Mouse (Mus musculus): Measurements from ENCODE around the gene Polr2g.

Gene Polr2g

DNA sequence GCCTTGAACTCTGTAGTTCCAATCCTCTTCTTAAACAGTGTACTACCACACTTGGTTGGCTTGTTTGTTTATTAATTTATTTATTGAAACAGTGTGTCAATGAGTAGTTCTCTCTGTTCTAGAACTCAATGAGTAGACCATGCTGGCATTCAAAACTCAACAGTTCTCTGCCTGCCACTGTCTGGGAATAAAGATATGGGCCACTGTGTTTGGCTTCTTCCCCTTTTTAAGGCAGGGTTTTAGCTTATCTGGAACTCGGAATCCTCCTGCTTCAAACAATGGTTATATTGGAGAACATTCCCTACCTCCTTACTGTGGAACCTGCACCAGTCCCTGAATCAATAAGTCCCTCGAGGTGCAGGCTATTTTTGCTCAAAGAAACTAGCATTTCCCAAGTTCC is 39.5 kb downstream of the Polr2g start:
- no peak for DNase-seq (ENCODE audit: low spot score)

- DNase-seq (ENCODE audit: low spot score): no peak
These were observed 40.8 kb downstream of the Polr2g start for GRCm38 (mm10) chr19:8757471-8757998.

- peak; percentile 97 for DNase-seq (ENCODE audit: low spot score)
These were observed 41.6 kb downstream of the Polr2g start, which contains the start of gene Nxf1 for GRCm38 (mm10) chr19:8756635-8757387. TSS of gene Nxf1 (plus strand) at chr19:8757073.

- no peak for DNase-seq (ENCODE audit: low spot score)
These were observed 42.7 kb downstream of the Polr2g start for GRCm38 (mm10) chr19:8755652-8756051.

DNA sequence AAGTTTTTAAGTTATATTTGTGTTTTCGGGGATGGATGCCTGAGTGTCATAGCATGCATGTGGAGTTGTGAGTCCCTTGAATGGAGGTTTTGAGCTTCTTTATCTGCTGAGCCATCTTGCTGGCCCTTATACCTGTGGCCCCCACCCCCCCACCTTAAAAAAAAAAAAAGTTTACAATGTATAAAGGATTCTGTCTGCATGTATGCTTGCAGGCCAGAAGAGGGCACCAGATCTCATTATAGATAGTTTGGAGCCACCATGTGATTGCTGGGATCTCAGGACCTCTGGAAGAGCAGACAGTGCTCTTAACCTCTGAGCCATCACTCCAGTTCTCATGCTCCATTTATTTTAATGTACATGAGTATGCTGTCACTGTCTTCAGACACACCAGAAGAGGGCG is 51.0 kb downstream of the Polr2g start:
- no peak for DNase-seq (ENCODE audit: low spot score)

- no peak for DNase-seq (ENCODE audit: low spot score)
These were observed 53.0 kb downstream of the Polr2g start for GRCm38 (mm10) chr19:8745382-8745781.
